Mouse (Mus musculus): ENCODE data around the gene Pcsk7. TPM values are rescaled to one million over a fixed set of nuclear protein-coding genes. Genes with fewer than 3 reads are reported as not detected.

The Pcsk7 gene
- total RNA-seq, 4 experiments from 2014 or later: 23.8 to 33.7 (median 26.2) TPM

- no peak for DNase-seq (ENCODE audit: low spot score in 2 of 2)
These were observed 32.8 kb downstream of the Pcsk7 start for GRCm38 (mm10) chr9:45938952-45939637.

- DNase-seq (ENCODE audit: low spot score in 2 of 2): no peak
These were observed 33.5 kb downstream of the Pcsk7 start for GRCm38 (mm10) chr9:45939794-45940193.

DNA sequence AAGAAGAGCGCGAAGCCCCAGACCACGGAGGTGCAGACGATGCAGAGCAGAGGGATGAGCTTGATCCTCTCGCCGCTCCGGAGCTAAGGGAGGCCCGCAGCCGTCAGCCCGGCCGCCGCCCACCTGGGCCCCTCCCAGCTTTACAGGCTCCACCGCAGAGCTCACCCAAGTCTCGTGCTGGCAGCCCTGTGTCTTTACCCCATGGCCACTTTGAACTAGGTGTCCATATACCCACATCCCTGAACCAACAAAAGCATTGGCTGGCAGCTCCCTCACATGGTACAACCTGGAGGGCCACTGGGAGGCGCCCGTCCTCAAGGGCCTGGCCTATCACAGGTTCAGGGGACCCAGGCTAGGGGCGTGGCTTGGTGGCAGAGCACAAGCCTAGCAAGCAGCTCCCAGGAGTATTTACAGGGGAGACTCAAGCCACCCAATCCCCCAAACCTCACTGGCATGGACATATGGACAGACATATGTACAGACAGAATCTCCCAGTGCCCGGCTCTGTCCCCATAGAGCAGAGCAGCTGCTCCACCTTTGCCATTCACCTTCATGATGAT, 35.1 kb downstream of the Pcsk7 start:
- no peak for DNase-seq (ENCODE audit: low spot score in 2 of 2)

- no peak for DNase-seq (ENCODE audit: low spot score in 2 of 2)
These were observed 36.2 kb downstream of the Pcsk7 start for GRCm38 (mm10) chr9:45942464-45942863.

DNA sequence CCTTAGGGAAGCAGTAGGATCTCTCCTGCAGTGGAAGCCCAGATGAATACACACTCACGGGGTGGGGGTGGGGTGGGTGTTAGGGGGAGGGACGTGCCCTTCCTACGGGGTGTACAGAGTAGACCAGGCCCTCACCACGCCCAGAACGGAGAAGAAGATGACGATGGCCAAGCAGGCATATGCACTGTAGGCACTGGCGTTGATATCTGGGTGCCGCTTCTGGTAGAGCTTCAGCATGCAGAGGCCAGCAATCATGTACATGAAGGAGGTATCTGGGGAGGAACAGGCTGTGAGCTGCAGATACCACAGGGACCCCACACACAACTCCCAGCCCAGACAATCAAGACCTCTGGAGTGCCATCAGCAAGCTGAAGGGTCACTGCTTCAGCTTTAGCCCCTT, 36.6 kb downstream of the Pcsk7 start:
- DNase-seq (ENCODE audit: low spot score in 2 of 2): no peak

DNA sequence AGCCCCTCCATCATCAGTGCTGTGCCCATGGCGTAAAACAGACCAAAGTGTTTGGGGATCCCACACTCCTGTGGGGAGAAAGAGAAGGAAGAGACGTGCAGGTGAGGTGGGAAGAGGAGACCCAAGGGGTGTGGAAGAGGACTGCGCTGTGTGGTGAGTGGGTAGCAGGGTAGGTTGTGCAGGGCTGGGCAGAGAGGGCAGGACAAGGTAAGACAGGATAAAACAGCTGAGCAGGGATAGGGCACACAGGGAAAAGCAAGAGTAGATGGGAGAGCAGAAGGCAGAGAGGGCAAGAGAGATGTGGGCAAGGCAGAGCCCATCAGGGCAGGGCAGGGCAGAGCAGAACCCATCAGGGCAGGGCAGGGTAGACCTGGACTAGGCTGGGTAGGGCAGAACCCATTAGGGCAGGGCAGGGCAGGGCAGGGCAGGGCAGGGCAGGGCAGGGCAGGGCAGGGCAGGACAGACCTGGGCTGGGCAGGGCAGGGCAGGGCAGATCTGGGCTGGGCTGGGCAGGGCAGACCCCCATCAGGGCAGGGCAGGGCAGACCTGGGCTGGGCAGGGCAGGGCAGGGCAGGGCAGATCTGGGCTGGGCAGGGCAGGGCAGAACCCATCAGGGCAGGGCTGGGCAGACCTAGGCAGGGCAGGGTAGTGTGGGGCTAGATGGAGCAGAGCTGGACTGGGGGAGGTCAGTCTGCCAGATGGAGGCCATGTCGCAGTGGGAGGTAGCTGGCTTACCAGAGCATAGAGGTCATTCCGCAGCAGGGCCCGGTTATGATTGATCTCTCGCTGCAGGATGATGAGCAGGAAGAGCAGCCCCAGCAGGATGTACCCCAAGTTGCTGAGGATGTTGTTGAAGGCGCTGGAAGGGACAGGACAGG, 37.6 kb downstream of the Pcsk7 start:
- DNase-seq (ENCODE audit: low spot score in 2 of 2): no peak

- no peak for DNase-seq (ENCODE audit: low spot score in 2 of 2)
These were observed 38.5 kb downstream of the Pcsk7 start for GRCm38 (mm10) chr9:45944506-45945400.

GRCm38 (mm10) chr9:45945721-45946120, 39.4 kb downstream of the Pcsk7 start:
- no peak for DNase-seq (ENCODE audit: low spot score in 2 of 2)

- no peak for DNase-seq (ENCODE audit: low spot score in 2 of 2)
These were observed 40.0 kb downstream of the Pcsk7 start for GRCm38 (mm10) chr9:45946182-45946871.

GRCm38 (mm10) chr9:45946872-45947183, 40.5 kb downstream of the Pcsk7 start:
- no peak for DNase-seq (ENCODE audit: low spot score in 2 of 2)

DNA sequence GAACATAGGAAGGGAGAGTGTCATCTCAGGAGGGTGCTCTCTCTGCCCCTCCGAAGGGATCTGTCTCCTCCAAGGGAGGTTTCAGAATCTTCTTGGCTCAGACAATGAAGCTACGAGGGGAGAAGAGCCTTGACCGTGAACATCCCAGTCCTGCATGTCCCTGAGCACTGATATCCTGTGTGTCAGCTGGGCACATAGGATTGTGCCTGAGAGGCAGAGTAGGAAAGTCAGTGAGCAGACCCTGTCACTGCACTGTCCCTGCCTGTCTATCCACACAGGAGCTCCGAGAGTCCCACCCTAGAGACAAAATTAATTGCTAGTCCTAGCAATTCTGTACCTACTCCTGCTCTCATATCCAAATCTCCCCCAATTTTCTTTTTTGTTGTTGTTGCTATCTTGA, 45.8 kb downstream of the Pcsk7 start:
- no peak for DNase-seq (ENCODE audit: low spot score in 2 of 2)

GRCm38 (mm10) chr9:45952890-45953289, 46.6 kb downstream of the Pcsk7 start:
- DNase-seq (ENCODE audit: low spot score in 2 of 2): no peak

DNA sequence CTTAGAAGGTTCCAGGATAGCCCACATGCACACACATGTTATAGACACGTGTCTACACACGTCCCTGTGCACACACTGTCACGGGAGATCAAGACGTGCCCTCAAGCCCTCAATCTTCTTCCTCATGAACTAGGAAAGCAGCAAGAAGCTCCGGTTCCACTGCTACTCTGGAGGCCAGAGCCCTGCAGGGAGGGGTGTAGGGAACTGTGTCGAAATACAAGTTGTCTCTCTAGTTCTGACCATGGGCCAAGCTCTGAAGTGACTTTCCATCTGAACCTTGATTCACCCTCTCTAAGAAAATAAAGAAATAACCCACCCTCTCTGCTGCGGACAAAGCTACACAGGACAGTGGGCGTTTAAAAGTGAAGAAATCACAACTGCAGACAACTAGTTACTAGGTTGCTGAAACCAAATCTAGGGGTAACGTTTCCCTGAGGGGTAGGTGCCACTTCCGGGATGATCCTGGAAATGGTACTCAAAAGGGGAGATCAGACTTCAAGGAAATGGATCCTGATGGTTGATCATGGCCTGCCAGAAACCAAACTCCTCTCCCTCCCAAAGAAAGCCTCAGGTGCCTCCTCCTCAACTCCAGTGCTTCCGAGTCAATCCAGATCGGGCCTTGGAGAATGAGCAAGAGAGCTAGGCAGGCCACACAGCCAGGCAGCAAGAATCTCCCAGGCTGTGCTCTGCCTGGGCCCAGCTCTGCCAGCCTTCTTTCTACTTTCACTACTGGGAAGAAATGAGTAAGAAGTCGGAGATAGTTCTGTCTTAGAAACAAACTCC, 47.4 kb downstream of the Pcsk7 start:
- DNase-seq (ENCODE audit: low spot score in 2 of 2): no peak

DNA sequence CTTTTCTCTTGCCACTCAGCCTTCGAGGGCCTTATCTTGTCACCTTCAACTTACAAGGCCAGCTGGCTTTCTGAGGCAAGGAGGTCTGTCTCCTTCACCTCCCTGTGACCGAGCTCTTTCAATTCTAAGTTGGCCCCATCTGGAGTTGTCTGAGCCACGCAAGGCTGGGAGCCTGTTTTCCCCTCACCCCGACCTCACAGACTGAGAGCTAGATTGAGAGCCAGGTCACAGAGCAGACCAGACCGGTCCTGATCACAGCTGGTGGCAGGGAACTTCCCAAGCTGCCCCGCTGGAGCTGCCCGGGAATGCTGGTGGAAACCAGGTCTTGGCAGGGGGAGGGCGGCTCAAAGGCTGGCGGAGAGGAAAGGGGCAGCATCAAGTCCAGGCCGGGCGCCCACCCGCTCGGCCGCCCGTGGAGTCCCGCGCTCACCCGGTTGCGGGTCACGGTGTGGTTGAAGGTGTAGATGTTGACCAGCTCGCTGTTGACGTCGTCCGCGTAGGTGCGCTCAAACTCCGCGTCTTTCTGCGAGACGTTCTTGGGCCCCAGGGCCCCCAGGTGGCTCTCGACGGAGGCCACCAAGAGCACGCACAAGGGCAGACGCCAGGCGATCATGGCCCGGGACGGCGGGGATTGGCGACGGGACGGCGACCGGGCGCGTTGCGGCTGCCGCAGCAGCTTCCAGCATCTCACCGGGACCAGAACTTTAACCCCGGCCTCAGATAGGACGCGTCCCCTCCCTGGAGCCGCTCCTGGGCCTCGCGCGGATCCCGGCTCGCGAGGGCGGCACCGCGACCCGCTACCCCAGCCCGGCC, 48.2 kb downstream of the Pcsk7 start:
- DNase-seq (ENCODE audit: low spot score in 2 of 2): peak in 1 of 2 experiments; percentile 35

GRCm38 (mm10) chr9:45955107-45955963, 49.0 kb downstream of the Pcsk7 start, which contains the start of gene Sidt2:
Gene Sidt2, minus strand, starts transcription at chr9:45955258.
- peak; percentile 82 to 91 for DNase-seq (ENCODE audit: low spot score in 2 of 2)

GRCm38 (mm10) chr9:45958023-45958670, 51.9 kb downstream of the Pcsk7 start:
- DNase-seq (ENCODE audit: low spot score in 2 of 2): no peak

GRCm38 (mm10) chr9:45958851-45959250, 52.6 kb downstream of the Pcsk7 start:
- no peak for DNase-seq (ENCODE audit: low spot score in 2 of 2)

- no peak for DNase-seq (ENCODE audit: low spot score in 2 of 2)
These were observed 53.4 kb downstream of the Pcsk7 start for GRCm38 (mm10) chr9:45959661-45960060.
